Mouse (Mus musculus) midbrain, embryonic 12.5 days (tissue): ENCODE data around the gene Opn1mw. TPM values are rescaled to one million over a fixed set of nuclear protein-coding genes. Genes with fewer than 3 reads are reported as not detected.
"Not testable (repeated sequence)": the region's sequence is repeated elsewhere in the genome, so short reads cannot be mapped to it uniquely, and the experiment has no call there.

Experiments used
- ATAC-seq: fragments of 200-750 bp; cut with Nextera tagmentation; 2 replicates; pipeline ENCODE4 v1.8.0; 2017; ENCODE audit warnings: low read depth, moderate TSS enrichment, moderate library complexity; ENCODE audit not compliant: low FRiP score
- H3K27ac ChIP-seq: fragments of 300-500 bp; sonication (generic); replicated peaks from 2 replicates; pipeline ENCODE4 v1.5.1; 2016; ENCODE audit warnings: mild to moderate bottlenecking
- H3K27me3 ChIP-seq: fragments of 300-500 bp; sonication (generic); 2 replicates; pipeline ENCODE4 v1.6.1; 2016; ENCODE audit warnings: mild to moderate bottlenecking
- H3K36me3 ChIP-seq: fragments of 300-500 bp; sonication (generic); 2 replicates; pipeline ENCODE4 v1.6.1; 2016
- H3K4me1 ChIP-seq: fragments of 300-500 bp; sonication (generic); 2 replicates; pipeline ENCODE4 v1.6.1; 2016
- H3K4me2 ChIP-seq: fragments of 300-500 bp; sonication (generic); replicated peaks from 2 replicates; pipeline ENCODE4 v1.6.1; 2016; ENCODE audit warnings: mild to moderate bottlenecking, moderate library complexity
- H3K4me3 ChIP-seq: fragments of 300-500 bp; sonication (generic); 2 replicates; pipeline ENCODE4 v1.5.1; 2016; ENCODE audit warnings: mild to moderate bottlenecking
- H3K9ac ChIP-seq: fragments of 300-500 bp; sonication (generic); replicated peaks from 2 replicates; pipeline ENCODE4 v1.6.1; 2016; ENCODE audit warnings: mild to moderate bottlenecking, moderate library complexity
- H3K9me3 ChIP-seq: fragments of 300-500 bp; sonication (generic); 2 replicates; pipeline ENCODE4 v1.6.1; 2016; ENCODE audit warnings: mild to moderate bottlenecking
- WGBS: fragments of 180-500 bp; shearing (Covaris S2); methylation state at CpG from one replicate; pipeline ENCODE4 v1.1.7; 2016; 5-methylcytosine and 5-hydroxymethylcytosine counted together
- polyA plus RNA-seq: library from polyadenylated mRNA; unstranded; fragments of >200 nt; fragmentation: Nextera tagmentation; extraction: Ambion mirVana; gene quantifications from 2 replicates; pipeline ENCODE4 v1.2.1, GENCODE M21; 2016

The Opn1mw gene
- not detected in 2 replicates for polyA plus RNA-seq

DNA sequence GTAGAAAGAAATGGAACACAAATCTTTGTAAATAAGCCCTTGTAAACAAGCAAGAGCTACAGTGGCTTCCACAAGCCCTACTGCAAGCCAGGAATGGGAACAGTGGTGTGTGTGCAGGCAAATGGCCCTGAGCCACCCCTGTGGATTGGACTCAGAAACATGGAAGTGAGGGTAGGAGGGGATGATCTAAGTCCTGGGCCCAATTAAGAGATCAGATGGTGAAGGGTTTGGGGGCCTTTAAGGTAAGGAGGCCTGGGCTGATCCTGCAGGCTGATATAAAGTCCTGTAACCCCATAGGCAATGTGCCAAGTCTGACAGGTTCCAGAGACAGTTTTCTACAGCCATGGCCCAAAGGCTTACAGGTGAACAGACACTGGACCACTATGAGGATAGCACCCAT, at the start of gene Opn1mw:
Opn1mw (plus strand) TSS at position 301 of the 400 bp plus-strand sequence.
- Histone ChIP-seq H3K27me3 (no peaks in the 10 kb centered on the region), H3K4me2 (no peak within 1 kb of the TSS), H3K9me3 (no peaks in the 10 kb centered on the region), H3K4me1 (no peaks in the 10 kb centered on the region), H3K36me3 (no peaks in the 10 kb centered on the region), H3K4me3 (no peak within 1 kb of the TSS), H3K9ac (no peak within 1 kb of the TSS), H3K27ac (no peak within 1 kb of the TSS)
- no peak for ATAC-seq

DNA sequence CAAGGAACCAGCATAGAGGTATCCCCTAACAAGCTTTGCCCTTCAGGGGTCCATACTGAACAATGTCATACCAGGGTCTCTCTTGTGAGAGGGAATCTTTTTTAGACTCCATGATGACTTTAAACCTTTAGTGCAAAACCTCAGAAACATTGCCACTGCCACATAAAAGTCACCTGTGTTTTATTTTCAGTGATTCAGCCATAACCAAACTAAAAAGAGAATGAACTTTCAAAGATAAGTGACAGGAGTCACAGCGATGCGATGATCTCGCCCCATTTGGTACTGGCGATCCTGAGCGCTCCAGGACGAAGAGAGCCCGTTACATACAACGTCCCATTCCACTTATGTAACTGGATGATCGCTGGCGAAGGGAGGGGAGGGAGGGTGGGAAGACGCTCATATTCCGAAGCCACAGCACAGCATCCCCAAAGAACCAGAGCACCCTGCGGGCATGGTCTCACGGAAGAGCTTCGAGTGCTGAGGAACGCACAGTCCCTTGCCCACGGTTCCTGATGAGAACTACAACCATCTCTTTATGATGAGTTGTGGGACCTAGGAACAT, 42.9 kb upstream of the Opn1mw start:
- ATAC-seq, result no peak
- Histone ChIP-seq H3K36me3 (no peaks in the 10 kb centered on the region), H3K4me2 (peak overlapping the region; percentile 59), H3K4me1 (peaks cover 9% of the 10 kb centered on the region; the same call in 1 of the 2 replicates), H3K4me3 (peak overlapping the region; percentile 62), H3K9ac (peak overlapping the region; percentile 87), H3K27ac (peak overlapping the region; percentile 95), H3K27me3 (no peaks in the 10 kb centered on the region), H3K9me3 (no peaks in the 10 kb centered on the region)
- 25% methylated on average over 17 of the region's 17 CpGs for WGBS

DNA sequence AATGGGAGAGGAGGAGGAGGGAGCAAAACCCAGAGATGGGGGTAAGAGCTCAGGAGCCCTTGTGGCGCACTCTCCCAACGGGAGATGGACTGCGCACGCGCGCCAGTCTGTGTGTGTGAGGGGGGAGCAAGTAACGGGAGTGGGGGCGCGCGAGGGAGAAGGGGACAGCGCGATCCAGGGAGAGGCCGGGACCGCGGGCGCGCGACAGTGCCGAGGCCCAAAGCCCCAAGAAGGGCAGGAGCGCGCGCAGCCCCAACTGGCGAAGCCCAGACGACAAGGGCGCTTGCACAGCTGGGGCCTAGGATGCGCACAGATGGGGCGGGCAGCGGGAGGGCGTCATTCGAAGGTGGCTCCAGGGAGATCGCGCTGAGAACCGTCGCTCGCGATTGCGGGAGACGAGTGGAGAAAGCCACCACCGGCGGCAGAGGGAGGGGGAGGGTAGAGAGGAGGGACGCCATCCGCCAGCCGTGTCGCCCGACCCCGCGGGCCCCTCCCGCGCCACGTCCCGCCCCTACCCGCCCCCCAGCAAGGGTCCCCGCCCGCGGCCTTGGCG, 42.2 kb upstream of the Opn1mw start:
- H3K27ac ChIP-seq, result peak overlapping the region; percentile 95
- H3K9me3 ChIP-seq, result no peaks in the 10 kb centered on the region
- no peaks in the 10 kb centered on the region for H3K36me3 ChIP-seq
- peaks cover 9% of the 10 kb centered on the region; the same call in 1 of the 2 replicates for H3K4me1 ChIP-seq
- H3K9ac ChIP-seq, result peak overlapping the region; percentile 87
- peak overlapping the region; percentile 62 for H3K4me3 ChIP-seq
- peak overlapping the region; percentile 59 for H3K4me2 ChIP-seq
- 24% methylated on average over 36 of the region's 56 CpGs for WGBS
- H3K27me3 ChIP-seq, result no peaks in the 10 kb centered on the region
- peak; percentile 71 for ATAC-seq

DNA sequence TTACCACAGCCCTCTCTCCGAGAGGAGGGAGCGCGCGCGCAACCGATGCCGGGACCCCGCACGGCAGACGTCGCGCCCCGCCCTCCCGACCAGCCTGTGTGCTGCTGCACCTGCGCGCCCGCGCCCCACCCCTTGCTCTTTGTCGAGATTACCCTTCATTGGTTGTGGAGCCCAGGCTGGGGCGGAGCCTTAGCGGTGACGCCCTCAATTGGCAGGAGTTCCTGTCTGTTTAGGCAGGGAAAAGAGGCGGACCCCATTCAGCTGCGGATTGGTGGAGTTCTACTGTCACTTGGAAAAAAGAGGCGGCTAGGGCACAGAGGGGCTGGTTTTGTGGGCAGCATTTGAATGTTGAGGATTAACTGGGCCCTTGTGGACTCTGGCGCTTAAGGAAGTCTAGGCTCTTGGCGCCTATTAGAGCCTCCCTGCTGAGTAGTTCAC, 41.6 kb upstream of the Opn1mw start:
- Histone ChIP-seq H3K27ac (peak overlapping the region; percentile 95), H3K4me2 (peak overlapping the region; percentile 42), H3K9me3 (no peaks in the 10 kb centered on the region), H3K9ac (peak overlapping the region; percentile 87), H3K4me3 (peak overlapping the region; percentile 62), H3K4me1 (peaks cover 9% of the 10 kb centered on the region; the same call in 1 of the 2 replicates), H3K36me3 (no peaks in the 10 kb centered on the region), H3K27me3 (no peaks in the 10 kb centered on the region)
- WGBS, result 16% methylated on average over 23 of the region's 27 CpGs
- peak; percentile 99 for ATAC-seq

DNA sequence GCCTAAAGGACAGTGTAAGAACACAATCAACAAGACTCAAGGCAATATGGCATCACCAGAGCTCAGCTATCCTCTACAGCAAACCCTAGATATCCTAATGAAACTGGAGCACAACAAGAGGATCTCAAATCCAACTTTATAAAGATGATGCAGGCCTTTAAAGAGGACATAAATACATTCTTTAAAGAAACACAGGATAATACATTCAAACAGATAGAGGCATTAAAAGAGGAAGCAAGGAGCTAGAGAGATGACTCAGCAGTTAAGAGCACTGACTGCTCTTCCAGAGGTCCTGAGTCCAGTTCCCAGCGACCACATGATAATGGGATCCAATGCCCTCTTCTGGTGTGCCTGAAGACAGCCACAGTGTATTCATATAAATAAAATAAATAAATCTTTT, 32.1 kb upstream of the Opn1mw start:
- ATAC-seq, result no peak
- 76% methylated on average over 1 of the region's 1 CpGs for WGBS
- no peak overlapping the region for H3K4me3 ChIP-seq
- no peaks in the 10 kb centered on the region for H3K27me3 ChIP-seq
- H3K4me1 ChIP-seq, result no peaks in the 10 kb centered on the region
- no peak overlapping the region for H3K9ac ChIP-seq
- H3K4me2 ChIP-seq, result no peak overlapping the region
- no peaks in the 10 kb centered on the region for H3K36me3 ChIP-seq
- H3K27ac ChIP-seq, result no peak overlapping the region
- H3K9me3 ChIP-seq, result no peaks in the 10 kb centered on the region

DNA sequence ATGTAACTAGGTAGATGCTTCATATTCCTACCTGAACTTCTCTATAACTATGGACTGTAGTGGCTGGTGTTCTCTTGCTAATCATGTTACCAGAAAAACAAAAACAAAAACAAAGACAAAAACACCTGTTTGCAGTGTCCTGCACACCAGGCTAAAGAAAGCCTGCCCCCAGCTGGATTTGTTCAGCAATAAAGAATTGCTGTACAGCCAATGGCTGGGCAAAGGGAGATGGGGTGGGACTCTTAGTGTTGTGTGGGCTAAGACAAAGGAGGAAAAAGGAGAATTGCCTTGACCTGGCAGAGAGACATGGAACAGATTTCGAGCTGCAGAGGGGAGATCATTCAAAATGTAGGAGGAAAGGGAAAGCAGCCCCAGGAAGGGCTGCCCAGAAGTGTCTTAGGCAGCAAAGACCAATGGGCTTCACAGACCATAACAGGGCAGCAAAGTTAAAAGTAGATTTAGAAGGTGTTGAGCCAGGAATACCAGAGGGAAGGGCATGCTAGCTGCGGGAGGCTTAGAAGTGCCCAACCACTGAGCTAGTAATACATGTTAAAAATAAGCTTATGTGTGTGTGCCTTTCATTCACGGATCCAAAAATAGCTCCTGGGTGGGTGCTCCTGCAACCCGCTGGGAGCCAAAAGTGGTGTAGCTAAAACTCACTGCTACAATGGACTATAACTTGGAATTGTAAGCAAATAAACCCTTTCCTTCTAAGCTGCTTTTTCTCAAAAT, 23.6 kb upstream of the Opn1mw start:
- H3K4me1 ChIP-seq, result no peaks in the 10 kb centered on the region
- no peak overlapping the region for H3K4me3 ChIP-seq
- H3K9me3 ChIP-seq, result no peaks in the 10 kb centered on the region
- ATAC-seq, result no peak
- WGBS, result 65% methylated on average over 4 of the region's 4 CpGs
- no peaks in the 10 kb centered on the region for H3K36me3 ChIP-seq
- H3K9ac ChIP-seq, result no peak overlapping the region
- H3K4me2 ChIP-seq, result no peak overlapping the region
- no peak overlapping the region for H3K27ac ChIP-seq
- H3K27me3 ChIP-seq, result no peaks in the 10 kb centered on the region

DNA sequence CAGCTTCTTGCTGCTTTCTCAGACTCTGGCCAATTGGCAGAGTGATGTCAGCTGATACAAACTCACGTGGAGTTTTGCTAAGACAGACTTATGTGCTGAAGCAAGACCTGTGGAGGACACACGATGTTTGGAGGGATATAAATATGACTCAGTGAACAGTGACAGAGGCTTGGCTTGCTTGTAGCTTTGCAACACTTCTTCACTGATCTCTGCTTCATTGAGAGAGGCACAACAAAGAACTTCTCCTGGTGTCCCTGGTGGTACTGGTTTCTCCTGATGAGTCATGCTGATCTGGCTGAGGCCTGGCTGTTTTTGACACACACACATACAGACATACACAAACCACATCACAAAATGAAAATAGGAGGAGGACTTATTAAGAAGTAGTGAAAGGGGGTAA, 21.3 kb upstream of the Opn1mw start:
- Histone ChIP-seq H3K27ac (no peak overlapping the region), H3K4me1 (no peaks in the 10 kb centered on the region), H3K27me3 (no peaks in the 10 kb centered on the region), H3K36me3 (no peaks in the 10 kb centered on the region), H3K9ac (no peak overlapping the region), H3K4me2 (no peak overlapping the region), H3K9me3 (no peaks in the 10 kb centered on the region), H3K4me3 (no peak overlapping the region)
- WGBS, result 56% methylated on average over 2 of the region's 2 CpGs
- ATAC-seq, result no peak

DNA sequence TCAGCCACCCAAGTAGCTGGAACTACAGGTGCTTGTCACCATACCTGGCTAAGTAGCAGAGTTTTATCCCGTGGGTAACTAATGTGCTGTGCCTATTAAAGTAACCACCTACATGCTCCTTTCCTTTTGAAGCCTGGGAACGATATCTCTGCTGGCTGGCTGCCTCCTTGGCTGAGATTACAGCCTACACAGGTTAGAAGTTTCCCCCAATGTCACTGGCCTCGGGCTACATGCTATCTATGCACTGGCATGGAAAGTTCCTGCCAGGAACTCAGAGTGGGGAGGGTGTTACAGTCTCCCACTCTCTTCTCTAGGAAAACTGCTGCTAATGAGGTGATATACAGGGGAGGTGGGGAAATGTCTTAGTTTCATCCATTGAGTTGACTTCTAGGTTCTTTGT, 18.5 kb upstream of the Opn1mw start:
- no peaks in the 10 kb centered on the region for H3K4me1 ChIP-seq
- no peak for ATAC-seq
- H3K36me3 ChIP-seq, result no peaks in the 10 kb centered on the region
- no peak overlapping the region for H3K4me3 ChIP-seq
- H3K4me2 ChIP-seq, result no peak overlapping the region
- WGBS, result 61% methylated on average over 3 of the region's 3 CpGs
- no peaks in the 10 kb centered on the region for H3K27me3 ChIP-seq
- no peak overlapping the region for H3K9ac ChIP-seq
- no peak overlapping the region for H3K27ac ChIP-seq
- no peaks in the 10 kb centered on the region for H3K9me3 ChIP-seq

DNA sequence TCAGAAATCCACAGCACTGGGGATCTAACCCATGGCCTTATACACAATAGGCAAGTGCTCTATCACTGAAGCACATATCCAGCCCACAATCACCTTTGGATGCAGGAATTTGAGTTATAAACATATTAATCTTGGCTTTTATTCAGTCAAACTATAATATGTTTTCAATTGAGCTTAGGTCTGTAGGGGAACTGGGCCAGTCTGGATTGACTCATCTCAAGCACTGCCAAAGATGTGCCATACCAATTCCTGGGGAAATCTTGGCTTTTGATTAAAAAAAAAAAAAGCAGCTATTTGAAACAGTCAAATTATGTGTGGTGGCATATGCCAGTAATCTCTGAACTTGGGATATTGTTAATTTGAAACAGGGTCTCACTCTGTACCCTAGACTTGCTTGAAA, 13.2 kb upstream of the Opn1mw start:
- no peak overlapping the region for H3K4me2 ChIP-seq
- no peak for ATAC-seq
- H3K27me3 ChIP-seq, result no peaks in the 10 kb centered on the region
- no peaks in the 10 kb centered on the region for H3K9me3 ChIP-seq
- H3K36me3 ChIP-seq, result no peaks in the 10 kb centered on the region
- H3K9ac ChIP-seq, result no peak overlapping the region
- H3K27ac ChIP-seq, result no peak overlapping the region
- no peak overlapping the region for H3K4me3 ChIP-seq
- H3K4me1 ChIP-seq, result no peaks in the 10 kb centered on the region

DNA sequence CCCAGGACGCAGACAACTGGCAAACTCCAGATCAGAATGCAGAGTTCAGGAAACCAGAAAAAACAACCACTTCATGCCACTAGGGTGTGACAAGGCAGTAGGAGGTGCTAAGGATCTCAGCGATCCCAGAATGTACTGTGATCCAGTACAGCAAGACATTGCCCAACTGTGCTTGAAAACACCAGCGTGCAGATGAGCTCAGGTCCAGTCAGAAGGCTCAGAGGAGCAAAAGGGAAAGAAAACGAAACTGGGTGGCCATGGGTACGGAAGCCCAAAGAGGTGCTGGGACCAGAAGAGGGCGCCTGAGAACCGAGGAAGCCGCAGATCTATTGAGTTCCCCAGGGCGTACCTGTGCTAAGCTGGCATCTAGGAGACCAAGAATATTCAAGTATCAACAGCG, 11.8 kb upstream of the Opn1mw start:
- no peaks in the 10 kb centered on the region for H3K36me3 ChIP-seq
- peak overlapping the region; percentile 38 for H3K4me2 ChIP-seq
- no peaks in the 10 kb centered on the region for H3K9me3 ChIP-seq
- 0 out of 2 replicates have a peak, but pooled peaks have one; percentile 23 for ATAC-seq
- H3K27ac ChIP-seq, result no peak overlapping the region
- H3K4me1 ChIP-seq, result no peaks in the 10 kb centered on the region
- H3K27me3 ChIP-seq, result no peaks in the 10 kb centered on the region
- H3K9ac ChIP-seq, result no peak overlapping the region
- H3K4me3 ChIP-seq, result 0 out of 2 replicates have a peak overlapping the region, but pooled peaks have one; percentile 9
- WGBS, result 22% methylated on average over 10 of the region's 10 CpGs

DNA sequence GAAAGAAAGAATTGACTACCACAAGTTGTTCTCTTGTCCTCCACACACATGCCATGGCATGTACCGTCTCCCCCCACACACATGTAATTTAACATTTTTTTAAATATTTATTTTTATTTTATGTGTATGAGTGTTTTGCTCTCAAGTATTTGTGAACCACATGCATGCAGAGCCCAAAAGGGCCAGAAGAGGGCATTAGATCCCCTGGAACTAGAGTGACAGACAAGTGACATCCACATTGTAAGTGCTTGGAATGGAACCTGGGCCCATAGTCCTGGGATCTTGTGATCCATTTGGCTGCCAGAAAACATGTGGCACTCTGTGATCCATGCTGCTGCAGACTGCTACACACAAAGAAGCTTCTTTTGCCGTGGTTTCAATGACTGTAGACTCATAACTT, 2.3 kb upstream of the Opn1mw start:
- 68% methylated on average over 2 of the region's 2 CpGs for WGBS
- no peak overlapping the region for H3K4me2 ChIP-seq
- ATAC-seq, result no peak
- no peaks in the 10 kb centered on the region for H3K4me1 ChIP-seq
- no peak overlapping the region for H3K27ac ChIP-seq
- H3K27me3 ChIP-seq, result no peaks in the 10 kb centered on the region
- H3K4me3 ChIP-seq, result no peak overlapping the region
- H3K36me3 ChIP-seq, result no peaks in the 10 kb centered on the region
- H3K9me3 ChIP-seq, result no peaks in the 10 kb centered on the region
- no peak overlapping the region for H3K9ac ChIP-seq

DNA sequence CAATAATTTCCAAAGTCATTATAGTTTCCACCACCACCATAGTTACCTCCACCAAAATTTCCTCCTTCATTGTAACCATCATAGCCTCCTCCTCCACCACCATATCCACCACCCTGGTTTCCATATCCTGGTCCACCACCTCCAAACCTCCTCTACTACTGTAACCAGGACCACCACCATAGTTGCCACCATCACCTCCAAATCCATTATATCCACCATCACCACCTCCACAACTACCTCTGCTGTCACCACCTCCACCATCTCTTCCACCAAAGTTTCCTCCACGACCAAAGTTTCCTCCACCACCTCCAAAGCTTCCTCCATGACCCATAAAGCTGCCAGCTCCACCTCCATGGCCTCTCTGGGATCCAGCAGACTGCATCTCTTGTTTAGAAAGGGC, 8.0 kb downstream of the Opn1mw start, which contains the start of gene Mecp2:
Mecp2 (minus strand) TSS at position 101 of the 400 bp plus-strand sequence.
- H3K4me1 ChIP-seq, ATAC-seq, H3K27ac ChIP-seq, H3K27me3 ChIP-seq, H3K9ac ChIP-seq, H3K4me2 ChIP-seq, H3K9me3 ChIP-seq, H3K36me3 ChIP-seq, H3K4me3 ChIP-seq: not testable (repeated sequence)
- 33% methylated on average over 1 of the region's 1 CpGs for WGBS
